Mouse (Mus musculus) neural tube, embryonic 15.5 days (tissue): ENCODE results near the gene Nup133. TPM values are rescaled to one million over a fixed set of nuclear protein-coding genes. Genes with fewer than 3 reads are reported as not detected.
"Not testable (repeated sequence)": the region's sequence is repeated elsewhere in the genome, so short reads cannot be mapped to it uniquely, and the experiment has no call there.

Source experiments
- ATAC-seq: fragments of 200-750 bp; cut with Nextera tagmentation; 2 replicates; pipeline ENCODE4 v1.8.0; 2017; ENCODE audit warnings: mild to moderate bottlenecking, moderate TSS enrichment, moderate library complexity; ENCODE audit not compliant: low FRiP score
- H3K27ac ChIP-seq: fragments of 300-500 bp; sonication (generic); replicated peaks from 2 replicates; pipeline ENCODE4 v1.5.1; 2015; ENCODE audit warnings: mild to moderate bottlenecking, inconsistent platforms
- H3K27me3 ChIP-seq: fragments of 300-500 bp; sonication (generic); replicated peaks from 2 replicates; pipeline ENCODE4 v1.6.1; 2015; ENCODE audit warnings: inconsistent platforms
- H3K36me3 ChIP-seq: fragments of 300-500 bp; sonication (generic); 2 replicates; pipeline ENCODE4 v1.6.1; 2015; ENCODE audit warnings: inconsistent platforms
- H3K4me1 ChIP-seq: fragments of 300-500 bp; sonication (generic); 2 replicates; pipeline ENCODE4 v1.6.1; 2015; ENCODE audit warnings: inconsistent platforms
- H3K4me2 ChIP-seq: fragments of 300-500 bp; sonication (generic); 2 replicates; pipeline ENCODE4 v1.6.1; 2015; ENCODE audit warnings: inconsistent platforms, mild to moderate bottlenecking, moderate library complexity
- H3K4me3 ChIP-seq: fragments of 300-500 bp; sonication (generic); replicated peaks from 2 replicates; pipeline ENCODE4 v1.5.1; 2015; ENCODE audit warnings: mild to moderate bottlenecking, inconsistent platforms
- H3K9ac ChIP-seq: fragments of 300-500 bp; sonication (generic); replicated peaks from 2 replicates; pipeline ENCODE4 v1.6.1; 2015; ENCODE audit warnings: mild to moderate bottlenecking, inconsistent platforms
- H3K9me3 ChIP-seq: fragments of 300-500 bp; sonication (generic); replicated peaks from 2 replicates; pipeline ENCODE4 v1.6.1; 2016; ENCODE audit warnings: inconsistent platforms
- WGBS: fragments of 180-500 bp; shearing (Covaris S2); methylation state at CpG from one replicate; pipeline ENCODE4 v1.1.7; 2015; ENCODE audit warnings: mixed read lengths; 5-methylcytosine and 5-hydroxymethylcytosine counted together
- polyA plus RNA-seq: library from polyadenylated mRNA; unstranded; fragments of >200 nt; fragmentation: Nextera tagmentation; extraction: Ambion mirVana; gene quantifications from 2 replicates; pipeline ENCODE4 v1.2.1, GENCODE M21; 2015

Nup133 gene
- polyA plus RNA-seq, 1 experiment from 2014 or later: 16.8 TPM

- Histone ChIP-seq H3K9me3 (no peaks in the 10 kb centered on the region), H3K36me3 (no peaks in the 10 kb centered on the region), H3K4me3 (no peak overlapping the region), H3K4me2 (no peak overlapping the region), H3K27ac (no peak overlapping the region), H3K9ac (no peak overlapping the region), H3K27me3 (no peaks in the 10 kb centered on the region), H3K4me1 (peaks cover 27% of the 10 kb centered on the region)
- WGBS: 85% methylated on average over 8 of the region's 8 CpGs
- no peak for ATAC-seq
Observed at GRCm38 (mm10) chr8:123978926-123979325, 29.9 kb upstream of the Nup133 start.

- no peak overlapping the region for H3K4me3 ChIP-seq
- H3K9ac ChIP-seq: no peak overlapping the region
- no peaks in the 10 kb centered on the region for H3K27me3 ChIP-seq
- 73% methylated on average over 14 of the region's 14 CpGs for WGBS
- H3K9me3 ChIP-seq: no peaks in the 10 kb centered on the region
- no peak overlapping the region for H3K4me2 ChIP-seq
- peaks cover 23% of the 10 kb centered on the region for H3K4me1 ChIP-seq
- H3K36me3 ChIP-seq: no peaks in the 10 kb centered on the region
- H3K27ac ChIP-seq: no peak overlapping the region
- no peak for ATAC-seq
Observed at GRCm38 (mm10) chr8:123978166-123978838, 29.2 kb upstream of the Nup133 start.

GRCm38 (mm10) chr8:123977499-123977898 is 28.4 kb upstream of the Nup133 start:
- no peak overlapping the region for H3K9ac ChIP-seq
- H3K4me2 ChIP-seq: no peak overlapping the region
- no peaks in the 10 kb centered on the region for H3K9me3 ChIP-seq
- peaks cover 20% of the 10 kb centered on the region for H3K4me1 ChIP-seq
- no peak for ATAC-seq
- no peaks in the 10 kb centered on the region for H3K36me3 ChIP-seq
- WGBS: 93% methylated on average over 4 of the region's 4 CpGs
- no peak overlapping the region for H3K4me3 ChIP-seq
- no peaks in the 10 kb centered on the region for H3K27me3 ChIP-seq
- no peak overlapping the region for H3K27ac ChIP-seq

- H3K9me3 ChIP-seq: no peaks in the 10 kb centered on the region
- H3K36me3 ChIP-seq: peaks cover 13% of the 10 kb centered on the region
- H3K27ac ChIP-seq: no peak overlapping the region
- WGBS: 100% methylated on average over 1 of the region's 1 CpGs
- no peak overlapping the region for H3K9ac ChIP-seq
- no peak overlapping the region for H3K4me3 ChIP-seq
- H3K4me2 ChIP-seq: no peak overlapping the region
- H3K4me1 ChIP-seq: no peaks in the 10 kb centered on the region
- ATAC-seq: no peak
- no peaks in the 10 kb centered on the region for H3K27me3 ChIP-seq
Observed at GRCm38 (mm10) chr8:123973495-123973894, 24.4 kb upstream of the Nup133 start.

- no peak overlapping the region for H3K9ac ChIP-seq
- peaks cover 51% of the 10 kb centered on the region for H3K36me3 ChIP-seq
- H3K27ac ChIP-seq: no peak overlapping the region
- H3K4me1 ChIP-seq: no peaks in the 10 kb centered on the region
- H3K9me3 ChIP-seq: no peaks in the 10 kb centered on the region
- no peak for ATAC-seq
- 69% methylated on average over 2 of the region's 2 CpGs for WGBS
- no peaks in the 10 kb centered on the region for H3K27me3 ChIP-seq
- H3K4me2 ChIP-seq: no peak overlapping the region
- no peak overlapping the region for H3K4me3 ChIP-seq
Observed at GRCm38 (mm10) chr8:123966896-123967295, 17.8 kb upstream of the Nup133 start.

- Histone ChIP-seq H3K9me3 (no peaks in the 10 kb centered on the region), H3K4me3 (no peak overlapping the region), H3K36me3 (peaks cover 63% of the 10 kb centered on the region), H3K27me3 (no peaks in the 10 kb centered on the region), H3K9ac (no peak overlapping the region), H3K4me1 (no peaks in the 10 kb centered on the region), H3K27ac (no peak overlapping the region), H3K4me2 (no peak overlapping the region)
- WGBS: 68% methylated on average over 1 of the region's 1 CpGs
- ATAC-seq: no peak
Observed at GRCm38 (mm10) chr8:123961371-123961770, 12.3 kb upstream of the Nup133 start.

GRCm38 (mm10) chr8:123960556-123960955 is 11.5 kb upstream of the Nup133 start:
- H3K4me1 ChIP-seq, H3K9me3 ChIP-seq, H3K27me3 ChIP-seq, H3K27ac ChIP-seq, H3K4me2 ChIP-seq, H3K4me3 ChIP-seq, ATAC-seq, H3K9ac ChIP-seq: not testable (repeated sequence)
- WGBS: 85% methylated on average over 5 of the region's 5 CpGs
- H3K36me3 ChIP-seq: peaks cover 64% of the 10 kb centered on the region

- ATAC-seq: no peak
Observed at GRCm38 (mm10) chr8:123960056-123960455, 11.0 kb upstream of the Nup133 start.

GRCm38 (mm10) chr8:123959473-123959872 is 10.4 kb upstream of the Nup133 start:
- H3K27me3 ChIP-seq: no peaks in the 10 kb centered on the region
- 97% methylated on average over 6 of the region's 6 CpGs for WGBS
- no peaks in the 10 kb centered on the region for H3K4me1 ChIP-seq
- H3K27ac ChIP-seq: no peak overlapping the region
- H3K9ac ChIP-seq: no peak overlapping the region
- H3K4me2 ChIP-seq: no peak overlapping the region
- H3K9me3 ChIP-seq: no peaks in the 10 kb centered on the region
- peaks cover 67% of the 10 kb centered on the region for H3K36me3 ChIP-seq
- H3K4me3 ChIP-seq: no peak overlapping the region
- ATAC-seq: no peak

More at GRCm38 (mm10) chr8:123960056-123960455, 11.0 kb upstream of the Nup133 start:
- Histone ChIP-seq H3K36me3 (peaks cover 67% of the 10 kb centered on the region), H3K27me3 (no peaks in the 10 kb centered on the region), H3K9me3 (no peaks in the 10 kb centered on the region), H3K4me1 (no peaks in the 10 kb centered on the region), H3K9ac (no peak overlapping the region), H3K27ac (no peak overlapping the region), H3K4me3 (no peak overlapping the region), H3K4me2 (no peak overlapping the region)
- 89% methylated on average over 9 of the region's 9 CpGs for WGBS

GRCm38 (mm10) chr8:123958130-123958529 is 9.1 kb upstream of the Nup133 start:
- 82% methylated on average over 17 of the region's 17 CpGs for WGBS
- Histone ChIP-seq H3K9ac (no peak overlapping the region), H3K9me3 (no peaks in the 10 kb centered on the region), H3K27ac (no peak overlapping the region), H3K4me2 (no peak overlapping the region), H3K4me3 (no peak overlapping the region), H3K36me3 (peaks cover 66% of the 10 kb centered on the region), H3K27me3 (no peaks in the 10 kb centered on the region), H3K4me1 (no peaks in the 10 kb centered on the region)
- no peak for ATAC-seq

- Histone ChIP-seq H3K36me3 (peaks cover 56% of the 10 kb centered on the region), H3K27ac (no peak overlapping the region), H3K4me1 (peaks cover 9% of the 10 kb centered on the region), H3K27me3 (no peaks in the 10 kb centered on the region), H3K9me3 (no peaks in the 10 kb centered on the region), H3K9ac (no peak overlapping the region), H3K4me2 (no peak overlapping the region), H3K4me3 (no peak overlapping the region)
- WGBS: 94% methylated on average over 8 of the region's 8 CpGs
- ATAC-seq: no peak
Observed at GRCm38 (mm10) chr8:123954246-123954645, 5.2 kb upstream of the Nup133 start.

- H3K27ac ChIP-seq: no peak overlapping the region
- WGBS: 89% methylated on average over 8 of the region's 8 CpGs
- no peak for ATAC-seq
Observed at GRCm38 (mm10) chr8:123953686-123954085, 4.6 kb upstream of the Nup133 start.

More at GRCm38 (mm10) chr8:123953686-123954085, 4.6 kb upstream of the Nup133 start:
- Histone ChIP-seq H3K4me2 (no peak overlapping the region), H3K9ac (no peak overlapping the region), H3K4me1 (peaks cover 9% of the 10 kb centered on the region), H3K4me3 (no peak overlapping the region), H3K9me3 (no peaks in the 10 kb centered on the region), H3K36me3 (peaks cover 52% of the 10 kb centered on the region), H3K27me3 (no peaks in the 10 kb centered on the region)
